Mouse (Mus musculus): ENCODE measurements around the gene Clasp1. TPM values are rescaled to one million over a fixed set of nuclear protein-coding genes. Genes with fewer than 3 reads are reported as not detected.

Clasp1 gene
- polyA plus RNA-seq, 1 experiment: 55.3 TPM

DNA sequence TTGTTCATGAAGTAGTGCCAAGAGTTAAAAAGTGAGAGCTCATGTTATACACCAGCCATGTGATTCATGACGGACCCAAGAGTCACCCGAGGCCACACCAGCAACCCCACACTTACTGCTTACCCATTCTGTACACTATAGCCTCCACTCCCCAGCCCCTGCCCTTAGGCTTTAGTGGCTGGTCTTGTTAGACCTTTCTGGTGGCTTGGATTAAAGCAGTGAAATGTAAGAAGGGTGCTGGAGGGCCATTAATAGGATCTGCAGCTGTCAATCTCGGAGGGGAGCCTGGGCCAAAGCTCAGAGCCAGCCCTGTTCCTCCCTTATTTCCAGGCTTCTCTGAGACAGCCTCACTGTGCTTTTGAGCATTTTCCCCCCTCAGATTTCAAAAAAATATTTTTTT lies 56.1 kb downstream of the Clasp1 start:
- no peak overlapping the region for H3K27ac ChIP-seq (ENCODE audit: insufficient read depth, low read length)
- no peaks in the 10 kb centered on the region for H3K4me1 ChIP-seq (ENCODE audit: control insufficient read depth, insufficient read depth, low read length)
- TF ChIP-seq CTCF (IDR thresholded peaks at IDR 0.05; ENCODE audit: extremely low read depth, insufficient read depth, low read length): no peak
- no peak for TF ChIP-seq POLR2A (IDR thresholded peaks at IDR 0.05; ENCODE audit: extremely low read depth, insufficient read depth, low read length)
- H3K4me3 ChIP-seq (ENCODE audit: insufficient read depth, low read length): no peak overlapping the region

DNA sequence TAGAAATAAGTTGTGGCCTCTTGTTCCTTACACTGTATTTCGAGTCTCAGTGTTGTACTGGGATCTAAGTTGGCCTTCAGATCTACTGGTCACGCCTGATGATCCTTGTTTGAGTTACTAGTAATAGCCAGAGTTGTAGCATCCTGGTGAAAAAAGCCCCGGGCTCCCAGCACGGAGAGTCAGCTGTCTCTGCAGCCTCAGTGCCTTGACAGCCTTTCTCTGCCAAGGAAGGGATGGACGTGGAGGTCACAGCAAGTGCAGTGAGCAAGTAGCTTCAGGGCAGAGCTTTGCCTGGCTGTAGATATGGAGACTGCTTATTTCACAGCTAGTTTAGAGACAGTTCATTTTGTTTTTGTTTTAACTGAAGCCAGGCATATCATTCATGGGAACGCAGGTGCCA lies 56.6 kb downstream of the Clasp1 start:
- TF ChIP-seq POLR2A (IDR thresholded peaks at IDR 0.05; ENCODE audit: extremely low read depth, insufficient read depth, low read length) (no peak), CTCF (IDR thresholded peaks at IDR 0.05; ENCODE audit: extremely low read depth, insufficient read depth, low read length) (no peak)
- Histone ChIP-seq H3K27ac (ENCODE audit: insufficient read depth, low read length) (no peak overlapping the region), H3K4me3 (ENCODE audit: insufficient read depth, low read length) (no peak overlapping the region)

DNA sequence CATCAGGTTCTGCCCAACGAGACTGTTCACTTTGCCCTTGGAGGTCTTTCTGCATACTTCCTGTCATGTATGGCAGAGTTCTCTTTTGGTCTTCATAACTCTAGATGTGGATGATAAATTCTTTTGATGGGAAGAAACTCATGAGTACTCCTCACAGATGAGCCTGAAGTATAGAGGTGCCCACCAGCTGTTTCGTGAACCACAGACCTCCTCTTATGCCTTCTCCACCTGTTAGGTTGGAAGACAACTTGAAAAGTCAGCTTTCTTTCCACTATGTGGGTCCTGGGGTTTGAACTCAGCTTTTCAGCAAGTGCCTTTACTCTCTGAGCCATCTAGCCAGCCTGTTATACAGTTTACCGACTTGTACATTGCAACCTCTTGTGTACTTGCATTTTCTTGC lies 57.1 kb downstream of the Clasp1 start:
- Histone ChIP-seq H3K4me1 (ENCODE audit: control insufficient read depth, insufficient read depth, low read length) (no peaks in the 10 kb centered on the region), H3K27ac (ENCODE audit: insufficient read depth, low read length) (no peak overlapping the region), H3K4me3 (ENCODE audit: insufficient read depth, low read length) (no peak overlapping the region)
- TF ChIP-seq CTCF (IDR thresholded peaks at IDR 0.05; ENCODE audit: extremely low read depth, insufficient read depth, low read length) (no peak), POLR2A (IDR thresholded peaks at IDR 0.05; ENCODE audit: extremely low read depth, insufficient read depth, low read length) (no peak)

More for the DNA sequence above, 56.6 kb downstream of the Clasp1 start:
- no peaks in the 10 kb centered on the region for H3K4me1 ChIP-seq (ENCODE audit: control insufficient read depth, insufficient read depth, low read length)

DNA sequence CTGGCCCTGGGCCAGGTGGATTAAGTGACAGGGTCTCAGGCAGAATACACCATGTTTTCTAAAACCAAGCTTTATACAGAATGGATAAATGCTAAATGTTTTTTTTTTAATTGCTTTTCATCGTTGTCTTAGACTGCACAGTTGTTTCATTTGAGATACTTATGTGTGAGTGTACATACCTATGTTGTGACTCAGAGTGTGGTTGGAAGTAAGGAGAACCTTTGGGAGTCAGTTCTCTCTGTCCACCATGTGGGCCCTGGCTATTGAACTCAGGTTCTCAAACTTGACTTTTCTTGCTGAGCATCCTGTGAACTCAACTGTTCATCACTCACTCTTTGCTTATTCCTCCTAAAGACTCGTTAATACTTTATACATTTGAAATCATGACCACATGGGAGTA lies 58.3 kb downstream of the Clasp1 start:
- TF ChIP-seq POLR2A (IDR thresholded peaks at IDR 0.05; ENCODE audit: extremely low read depth, insufficient read depth, low read length): no peak
- no peak for TF ChIP-seq CTCF (IDR thresholded peaks at IDR 0.05; ENCODE audit: extremely low read depth, insufficient read depth, low read length)
- no peak overlapping the region for H3K27ac ChIP-seq (ENCODE audit: insufficient read depth, low read length)
- no peaks in the 10 kb centered on the region for H3K4me1 ChIP-seq (ENCODE audit: control insufficient read depth, insufficient read depth, low read length)
- H3K4me3 ChIP-seq (ENCODE audit: insufficient read depth, low read length): no peak overlapping the region

DNA sequence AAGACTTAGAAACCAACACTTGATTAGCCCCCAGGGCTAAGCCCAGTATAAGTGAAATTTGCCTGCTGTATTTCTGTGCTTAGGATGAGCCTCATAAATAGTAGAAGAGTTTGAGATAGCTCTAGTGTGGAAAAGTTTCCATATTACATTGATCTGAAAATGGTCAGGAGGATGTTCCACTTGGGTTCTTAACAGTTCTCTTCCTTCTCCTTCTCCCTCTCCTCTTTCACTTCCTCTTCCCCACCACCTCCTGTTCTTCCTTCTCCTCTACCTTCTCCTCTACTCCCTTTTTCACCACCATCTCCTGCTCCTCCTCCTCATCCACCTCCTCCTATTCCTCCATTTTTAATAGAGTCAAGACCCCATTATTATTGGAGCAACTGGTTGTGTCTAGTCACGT lies 59.4 kb downstream of the Clasp1 start:
- no peaks in the 10 kb centered on the region for H3K4me1 ChIP-seq (ENCODE audit: control insufficient read depth, insufficient read depth, low read length)
- no peak overlapping the region for H3K4me3 ChIP-seq (ENCODE audit: insufficient read depth, low read length)
- no peak overlapping the region for H3K27ac ChIP-seq (ENCODE audit: insufficient read depth, low read length)
- no peak for TF ChIP-seq POLR2A (IDR thresholded peaks at IDR 0.05; ENCODE audit: extremely low read depth, insufficient read depth, low read length)
- TF ChIP-seq CTCF (IDR thresholded peaks at IDR 0.05; ENCODE audit: extremely low read depth, insufficient read depth, low read length): no peak

DNA sequence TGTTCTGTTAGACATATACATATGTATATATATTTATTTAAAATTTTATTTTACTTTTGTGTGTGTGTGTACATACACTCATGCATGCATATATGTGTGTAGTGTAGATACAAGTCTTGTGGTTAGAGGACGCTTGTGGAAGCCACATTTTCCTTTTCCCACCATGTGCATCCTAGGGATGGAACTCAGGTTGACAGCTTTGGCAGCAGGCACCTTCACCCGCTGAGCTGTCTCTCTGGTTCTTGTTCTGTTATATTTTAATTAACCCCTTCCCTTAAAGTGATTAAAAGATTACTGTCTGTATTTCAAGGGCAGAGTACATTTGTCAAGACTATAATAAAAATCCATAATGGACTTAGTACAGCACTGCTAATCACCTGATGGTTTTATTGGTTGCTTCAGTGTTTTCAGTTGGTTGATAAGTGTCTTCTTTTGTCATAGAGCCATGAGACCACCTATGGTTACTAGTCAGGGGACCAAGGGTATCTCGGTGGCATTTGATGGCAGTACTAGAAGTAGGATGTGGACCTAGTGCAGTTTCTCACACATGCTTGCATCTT lies 62.1 kb downstream of the Clasp1 start:
- Histone ChIP-seq H3K4me1 (ENCODE audit: control insufficient read depth, insufficient read depth, low read length) (no peaks in the 10 kb centered on the region), H3K27ac (ENCODE audit: insufficient read depth, low read length) (no peak overlapping the region), H3K4me3 (ENCODE audit: insufficient read depth, low read length) (no peak overlapping the region)
- no peak for TF ChIP-seq CTCF (IDR thresholded peaks at IDR 0.05; ENCODE audit: extremely low read depth, insufficient read depth, low read length)
- no peak for TF ChIP-seq POLR2A (IDR thresholded peaks at IDR 0.05; ENCODE audit: extremely low read depth, insufficient read depth, low read length)

DNA sequence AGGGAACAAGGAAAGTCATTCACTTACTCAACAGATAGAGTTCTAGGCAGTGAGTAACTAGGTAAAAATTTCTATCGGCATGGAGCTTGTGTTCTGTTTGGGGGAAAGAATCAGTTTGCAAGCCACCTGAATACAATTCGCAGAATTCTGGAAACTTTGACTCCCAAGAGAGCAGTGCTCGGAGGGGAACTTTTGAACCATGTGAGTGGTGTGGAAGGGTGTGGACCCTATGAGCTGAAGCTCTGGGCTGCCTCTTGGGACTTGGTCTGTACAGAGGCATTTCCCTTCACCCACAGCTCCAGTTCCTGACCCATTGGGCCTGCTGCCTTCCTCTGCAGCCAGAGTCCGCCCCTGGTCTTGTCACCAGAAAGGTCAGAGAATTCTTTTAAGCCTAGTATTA lies 64.7 kb downstream of the Clasp1 start:
- no peak for TF ChIP-seq POLR2A (IDR thresholded peaks at IDR 0.05; ENCODE audit: extremely low read depth, insufficient read depth, low read length)
- TF ChIP-seq CTCF (IDR thresholded peaks at IDR 0.05; ENCODE audit: extremely low read depth, insufficient read depth, low read length): no peak
- no peak overlapping the region for H3K27ac ChIP-seq (ENCODE audit: insufficient read depth, low read length)
- no peak overlapping the region for H3K4me3 ChIP-seq (ENCODE audit: insufficient read depth, low read length)
- H3K4me1 ChIP-seq (ENCODE audit: control insufficient read depth, insufficient read depth, low read length): peaks cover 4% of the 10 kb centered on the region; the same call in 1 of the 2 replicates

DNA sequence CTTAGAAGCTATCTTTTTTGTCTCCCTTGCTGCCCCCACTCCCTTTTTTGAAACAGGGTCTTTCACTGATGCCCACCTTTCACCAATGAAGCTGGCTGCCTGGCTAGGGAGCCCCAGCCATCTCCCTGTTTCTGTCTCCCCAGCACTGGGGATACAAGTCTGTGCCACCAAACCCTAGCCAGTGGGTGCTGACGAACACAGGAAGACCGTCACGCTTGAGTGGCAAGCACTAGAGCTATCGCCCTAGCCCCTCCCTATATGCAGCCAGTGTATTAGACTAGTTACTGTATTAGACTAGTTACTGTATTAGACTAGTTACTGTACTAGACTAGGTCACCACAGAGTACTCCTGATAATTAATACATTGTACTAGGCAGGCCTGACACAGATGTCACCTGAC lies 66.0 kb downstream of the Clasp1 start:
- H3K27ac ChIP-seq (ENCODE audit: insufficient read depth, low read length): no peak overlapping the region
- H3K4me1 ChIP-seq (ENCODE audit: control insufficient read depth, insufficient read depth, low read length): peaks cover 4% of the 10 kb centered on the region; the same call in 1 of the 2 replicates
- no peak for TF ChIP-seq POLR2A (IDR thresholded peaks at IDR 0.05; ENCODE audit: extremely low read depth, insufficient read depth, low read length)
- no peak for TF ChIP-seq CTCF (IDR thresholded peaks at IDR 0.05; ENCODE audit: extremely low read depth, insufficient read depth, low read length)

DNA sequence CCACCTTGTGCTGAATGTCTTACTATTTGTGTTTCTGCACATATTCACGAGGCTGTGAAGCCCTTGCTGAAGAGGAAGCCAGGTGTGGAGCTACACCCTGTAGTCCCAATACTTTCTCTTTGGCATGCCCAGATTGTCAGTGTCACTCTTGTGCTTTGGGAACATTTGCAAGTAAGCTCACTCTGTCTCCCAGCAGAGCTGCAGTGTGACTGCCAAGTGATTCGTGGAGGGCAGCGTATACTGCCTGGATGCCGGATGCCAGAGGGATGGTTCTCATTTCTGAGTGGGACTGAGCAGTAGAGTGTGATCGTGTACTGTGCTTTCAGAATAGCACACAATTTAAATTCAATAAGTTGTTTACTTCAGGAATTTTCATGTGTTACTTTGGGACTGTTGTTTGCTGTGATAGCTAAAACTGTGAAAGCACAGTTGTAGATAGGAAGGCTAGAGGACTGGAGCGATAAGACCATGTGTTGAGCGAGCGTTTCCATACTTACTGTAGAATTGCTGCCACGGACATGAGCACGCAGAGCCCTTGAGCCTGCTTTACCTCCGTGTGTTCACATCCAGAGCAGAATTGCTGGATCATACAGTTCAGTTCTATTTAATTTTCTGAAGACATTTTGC lies 68.5 kb downstream of the Clasp1 start:
- Histone ChIP-seq H3K4me1 (ENCODE audit: control insufficient read depth, insufficient read depth, low read length) (peaks cover 4% of the 10 kb centered on the region; the same call in 1 of the 2 replicates), H3K4me3 (ENCODE audit: insufficient read depth, low read length) (no peak overlapping the region), H3K27ac (ENCODE audit: insufficient read depth, low read length) (no peak overlapping the region)
- TF ChIP-seq POLR2A (IDR thresholded peaks at IDR 0.05; ENCODE audit: extremely low read depth, insufficient read depth, low read length) (no peak), CTCF (IDR thresholded peaks at IDR 0.05; ENCODE audit: extremely low read depth, insufficient read depth, low read length) (no peak)

More for the DNA sequence above, 66.0 kb downstream of the Clasp1 start:
- H3K4me3 ChIP-seq (ENCODE audit: insufficient read depth, low read length): no peak overlapping the region

DNA sequence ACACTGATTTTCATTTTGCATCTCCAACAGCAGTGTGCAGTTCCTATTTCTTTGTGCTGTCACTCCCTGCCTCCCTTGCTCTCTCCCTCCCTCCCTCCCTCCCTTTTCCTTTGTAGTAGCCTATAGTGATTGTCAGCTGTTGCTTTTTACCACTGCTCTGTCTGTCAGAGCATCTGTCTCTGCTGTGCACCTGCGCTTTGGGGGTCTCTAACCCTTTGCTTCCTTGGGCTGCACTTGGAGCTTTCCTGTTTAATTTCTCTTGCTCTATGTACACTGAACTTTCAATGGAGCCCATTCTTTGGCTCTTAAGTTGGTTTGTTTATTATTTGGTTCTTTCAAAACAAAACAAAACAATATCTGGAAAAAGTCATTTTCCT lies 69.0 kb downstream of the Clasp1 start:
- TF ChIP-seq CTCF (IDR thresholded peaks at IDR 0.05; ENCODE audit: extremely low read depth, insufficient read depth, low read length): no peak
- TF ChIP-seq POLR2A (IDR thresholded peaks at IDR 0.05; ENCODE audit: extremely low read depth, insufficient read depth, low read length): no peak
- H3K27ac ChIP-seq (ENCODE audit: insufficient read depth, low read length): no peak overlapping the region
- H3K4me3 ChIP-seq (ENCODE audit: insufficient read depth, low read length): no peak overlapping the region

More for the DNA sequence above, 69.0 kb downstream of the Clasp1 start:
- H3K4me1 ChIP-seq (ENCODE audit: control insufficient read depth, insufficient read depth, low read length): peaks cover 4% of the 10 kb centered on the region; the same call in 1 of the 2 replicates

Data from cortical plate, adult 2 months (tissue).